Comparison of ENCODE assay signal across 9 mouse cellular contexts in the genomic region with DNA sequence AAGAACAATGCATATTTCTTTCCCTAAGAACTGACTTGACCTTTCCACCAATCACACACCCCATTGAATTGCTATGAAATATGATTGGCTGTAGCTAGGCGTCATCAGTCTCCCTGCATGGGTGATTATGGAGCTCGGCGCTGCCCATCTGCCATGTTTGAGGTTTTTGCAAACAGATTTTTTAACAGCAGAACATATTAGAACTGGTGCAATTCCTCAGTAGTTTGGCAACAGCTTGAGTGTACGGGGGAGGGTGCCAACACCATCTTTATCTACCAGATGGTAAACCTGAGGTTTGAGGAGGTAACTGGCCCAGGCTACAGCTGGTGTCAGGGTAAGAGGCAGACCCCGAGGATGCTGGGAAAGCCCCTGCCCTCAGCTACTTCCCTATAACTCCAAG.
A peak's percentile ranks its signal among the peaks of the same experiment; 100 is the strongest.
DNase-seq lines count a peak whose midpoint lies in the region.
"Had no signal": no experiment of that assay in that cellular context is flagged by ENCODE, and none has a peak within 500 bp of the region (broad histone marks: within the 10 kb centered on the region; RNA-seq: fewer than 3 reads in every experiment).

No protein-coding gene starts in this region.

- peak; percentile 5 for DNase-seq in A20 (ENCODE audit: low read depth, low spot score)
- DNase-seq in cerebellum, adult 11 months, result peak; percentile 76
- peak; percentile 44 to 73 for DNase-seq in frontal cortex, adult 2 months (ENCODE audit: extremely low spot score in 1 of 2, low spot score in 1 of 2)
- peak; percentile 25 to 76 for DNase-seq in left cerebral cortex, adult 9 months (ENCODE audit: low spot score in 2 of 2)
- no peak for DNase-seq in retina, postnatal 1 day
- DNase-seq in ovary, postnatal 14 days (ENCODE audit: low spot score), result no peak
- DNase-seq in thymus, postnatal 4 days, result no peak
- no peak for DNase-seq in thymus, postnatal 10 days (ENCODE audit: low spot score in 2 of 2)
- DNase-seq: kidney, postnatal 10 days had no signal

Comparison
In these comparisons a context has a peak if more than half of its experiments do, and no peak if none do; other contexts are left out.
1. DNase-seq: peak in A20 (single experiment), cerebellum, adult 11 months (single experiment), frontal cortex, adult 2 months (2 of 2) and left cerebral cortex, adult 9 months (2 of 2); none in retina, postnatal 1 day (single experiment), ovary, postnatal 14 days (single experiment), thymus, postnatal 4 days (single experiment) and thymus, postnatal 10 days (0 of 2).